Mouse (Mus musculus): ENCODE measurements at regions not wholly inside any gene's neighbourhood (a gene's known extent, or its start where the extent isn't known, plus 50 kb on each side); places are given as distances from the start of the nearest gene placed in this dataset.

DNA sequence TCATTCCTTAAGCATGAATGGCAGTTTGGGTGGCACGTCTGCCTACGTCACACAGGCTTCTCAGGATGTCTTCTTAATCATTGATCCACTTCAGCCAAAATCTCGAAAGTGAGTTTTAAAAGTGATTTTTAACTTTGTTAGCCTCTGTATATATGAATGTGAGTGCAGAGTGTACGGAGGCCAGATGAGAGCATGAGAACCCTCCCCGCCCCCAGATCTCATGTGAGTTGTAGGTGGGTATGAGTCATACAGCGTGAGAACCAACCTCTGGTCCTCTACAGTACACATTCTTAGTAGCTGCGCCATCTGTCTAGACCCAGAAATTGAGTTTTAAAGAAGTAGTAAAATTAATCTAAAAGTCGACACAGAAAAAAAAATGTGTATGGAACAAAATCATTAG, 322.1 kb downstream of the Qdpr start:
- TF ChIP-seq CTCF (IDR thresholded peaks at IDR 0.05; ENCODE audit: control insufficient read depth, insufficient read depth, low read length) (no peak), POLR2A (IDR thresholded peaks at IDR 0.05; ENCODE audit: borderline replicate concordance, control insufficient read depth, low read depth, low read length) (no peak)
